Mouse (Mus musculus) lung, embryonic 15.5 days (tissue): Measurements from ENCODE around the gene Scaf8. TPM values are rescaled to one million over a fixed set of nuclear protein-coding genes. Genes with fewer than 3 reads are reported as not detected.
"Not testable (repeated sequence)": the region's sequence is repeated elsewhere in the genome, so short reads cannot be mapped to it uniquely, and the experiment has no call there.

ENCODE experiments used
- ATAC-seq: fragments of 200-750 bp; cut with Nextera tagmentation; 2 replicates; pipeline ENCODE4 v1.8.0; 2017; ENCODE audit warnings: moderate number of reproducible peaks, borderline replicate concordance; ENCODE audit not compliant: low FRiP score, low TSS enrichment; ENCODE audit errors: extremely low read depth
- H3K27ac ChIP-seq: fragments of 300-500 bp; sonication (generic); 2 replicates; pipeline ENCODE4 v1.5.1; 2015; ENCODE audit warnings: moderate library complexity, mild to moderate bottlenecking, inconsistent platforms
- H3K27me3 ChIP-seq: fragments of 300-500 bp; sonication (generic); 2 replicates; pipeline ENCODE4 v1.6.1; 2015; ENCODE audit warnings: inconsistent platforms
- H3K36me3 ChIP-seq: fragments of 300-500 bp; sonication (generic); 2 replicates; pipeline ENCODE4 v1.6.1; 2015; ENCODE audit warnings: inconsistent platforms
- H3K4me1 ChIP-seq: fragments of 300-500 bp; sonication (generic); 2 replicates; pipeline ENCODE4 v1.6.1; 2015; ENCODE audit warnings: inconsistent platforms
- H3K4me2 ChIP-seq: fragments of 300-500 bp; sonication (generic); 2 replicates; pipeline ENCODE4 v1.6.1; 2015; ENCODE audit warnings: inconsistent platforms, mild to moderate bottlenecking, moderate library complexity
- H3K4me3 ChIP-seq: fragments of 300-500 bp; sonication (generic); 2 replicates; pipeline ENCODE4 v1.5.1; 2015; ENCODE audit warnings: mild to moderate bottlenecking, inconsistent platforms
- H3K9ac ChIP-seq: fragments of 300-500 bp; sonication (generic); 2 replicates; pipeline ENCODE4 v1.6.1; 2015; ENCODE audit warnings: inconsistent platforms
- H3K9me3 ChIP-seq: fragments of 300-500 bp; sonication (generic); 2 replicates; pipeline ENCODE4 v1.6.1; 2016; ENCODE audit warnings: inconsistent platforms
- WGBS: fragments of 180-500 bp; shearing (Covaris S2); methylation state at CpG from one replicate; pipeline ENCODE4 v1.1.7; 2015; 5-methylcytosine and 5-hydroxymethylcytosine counted together
- polyA plus RNA-seq: library from polyadenylated mRNA; unstranded; fragments of >200 nt; fragmentation: Nextera tagmentation; extraction: Ambion mirVana; gene quantifications from 2 replicates; pipeline ENCODE4 v1.2.1, GENCODE M21; 2015

The Scaf8 gene
- polyA plus RNA-seq, result 18.4 and 19.4 TPM in 2 replicates

GRCm38 (mm10) chr17:3114720-3115379, at the start of gene Scaf8:
TSS of gene Scaf8 (plus strand) at chr17:3114972.
- H3K36me3 ChIP-seq, result no peaks in the 10 kb centered on the region

GRCm38 (mm10) chr17:3075166-3075872, 39.5 kb upstream of the Scaf8 start:
- no peak for ATAC-seq
- Histone ChIP-seq H3K4me1 (no peaks in the 10 kb centered on the region), H3K36me3 (peaks cover 49% of the 10 kb centered on the region), H3K4me3 (no peak overlapping the region), H3K4me2 (no peak overlapping the region), H3K27me3 (no peaks in the 10 kb centered on the region), H3K27ac (no peak overlapping the region), H3K9me3 (no peaks in the 10 kb centered on the region; the same call in 1 of the 2 replicates), H3K9ac (no peak overlapping the region)
- 87% methylated on average over 9 of the region's 9 CpGs for WGBS

More at GRCm38 (mm10) chr17:3114720-3115379, at the start of gene Scaf8:
- Histone ChIP-seq H3K4me1 (peaks cover 15% of the 10 kb centered on the region), H3K9me3 (no peaks in the 10 kb centered on the region), H3K27ac (peak within 1 kb of the TSS; percentile 100), H3K27me3 (no peaks in the 10 kb centered on the region), H3K4me2 (peak within 1 kb of the TSS; percentile 70), H3K9ac (peak within 1 kb of the TSS; percentile 91), H3K4me3 (peak within 1 kb of the TSS; percentile 93)
- under 1% methylated on average over 70 of the region's 91 CpGs for WGBS
- ATAC-seq, result peak; percentile 95

- H3K27me3 ChIP-seq, result no peaks in the 10 kb centered on the region
- no peak for ATAC-seq
- no peak overlapping the region for H3K27ac ChIP-seq
- H3K4me3 ChIP-seq, result no peak overlapping the region
- no peak overlapping the region for H3K4me2 ChIP-seq
- peaks cover 44% of the 10 kb centered on the region for H3K36me3 ChIP-seq
- H3K4me1 ChIP-seq, result no peaks in the 10 kb centered on the region
- 95% methylated on average over 4 of the region's 4 CpGs for WGBS
- H3K9ac ChIP-seq, result no peak overlapping the region
- no peaks in the 10 kb centered on the region; the same call in 1 of the 2 replicates for H3K9me3 ChIP-seq
Measured at GRCm38 (mm10) chr17:3075873-3076245, 38.9 kb upstream of the Scaf8 start.

GRCm38 (mm10) chr17:3077936-3078335, 36.8 kb upstream of the Scaf8 start:
- peaks cover 27% of the 10 kb centered on the region for H3K36me3 ChIP-seq
- not testable (repeated sequence) for H3K9me3 ChIP-seq, H3K4me1 ChIP-seq, H3K27me3 ChIP-seq, H3K27ac ChIP-seq, H3K9ac ChIP-seq, ATAC-seq, H3K4me2 ChIP-seq, H3K4me3 ChIP-seq
- whole genome bisulfite sequencing, result 79% methylated on average over 9 of the region's 9 CpGs

GRCm38 (mm10) chr17:3080587-3081349, 34.0 kb upstream of the Scaf8 start:
- H3K9ac ChIP-seq, H3K4me1 ChIP-seq, H3K4me2 ChIP-seq, H3K9me3 ChIP-seq, H3K36me3 ChIP-seq, H3K27ac ChIP-seq, H3K27me3 ChIP-seq, H3K4me3 ChIP-seq, ATAC-seq: not testable (repeated sequence)
- WGBS, result 79% methylated on average over 7 of the region's 9 CpGs

GRCm38 (mm10) chr17:3081512-3082100, 33.2 kb upstream of the Scaf8 start:
- not testable (repeated sequence) for H3K9ac ChIP-seq, H3K4me1 ChIP-seq, H3K4me2 ChIP-seq, H3K27me3 ChIP-seq, H3K36me3 ChIP-seq, H3K9me3 ChIP-seq, H3K27ac ChIP-seq, H3K4me3 ChIP-seq
- WGBS, result 80% methylated on average over 3 of the region's 3 CpGs
- ATAC-seq, result peak; percentile 47

GRCm38 (mm10) chr17:3082125-3082755, 32.5 kb upstream of the Scaf8 start:
- H3K36me3 ChIP-seq, H3K9ac ChIP-seq, H3K27me3 ChIP-seq, H3K4me1 ChIP-seq, H3K9me3 ChIP-seq, H3K4me3 ChIP-seq, H3K27ac ChIP-seq: not testable (repeated sequence)
- peak overlapping the region; percentile 49; the same call in 1 of the 2 replicates for H3K4me2 ChIP-seq
- 79% methylated on average over 7 of the region's 9 CpGs for WGBS
- peak; percentile 67 for ATAC-seq

- not testable (repeated sequence) for H3K27me3 ChIP-seq, H3K27ac ChIP-seq, H3K9me3 ChIP-seq, H3K36me3 ChIP-seq, ATAC-seq, H3K9ac ChIP-seq, H3K4me1 ChIP-seq
- 6% methylated on average over 24 of the region's 25 CpGs for WGBS
- peak overlapping the region; percentile 58 for H3K4me3 ChIP-seq
- H3K4me2 ChIP-seq, result peak overlapping the region; percentile 49
Measured at GRCm38 (mm10) chr17:3082756-3083749, 31.7 kb upstream of the Scaf8 start.

GRCm38 (mm10) chr17:3083886-3084550, 30.8 kb upstream of the Scaf8 start:
- Histone ChIP-seq H3K4me2 (peak overlapping the region; percentile 80), H3K27me3 (no peaks in the 10 kb centered on the region), H3K9me3 (0 out of 2 replicates have a peak, but pooled peaks cover 3% of the 10 kb centered on the region), H3K4me3 (peak overlapping the region; percentile 58), H3K4me1 (no peaks in the 10 kb centered on the region), H3K9ac (peak overlapping the region; percentile 70), H3K27ac (peak overlapping the region; percentile 95), H3K36me3 (no peaks in the 10 kb centered on the region)
- peak; percentile 77 for ATAC-seq
- under 1% methylated on average over 40 of the region's 40 CpGs for WGBS

GRCm38 (mm10) chr17:3084551-3084930, 30.2 kb upstream of the Scaf8 start:
- Histone ChIP-seq H3K4me1 (no peaks in the 10 kb centered on the region), H3K4me2 (peak overlapping the region; percentile 80), H3K4me3 (peak overlapping the region; percentile 58), H3K27me3 (no peaks in the 10 kb centered on the region), H3K36me3 (no peaks in the 10 kb centered on the region), H3K9ac (peak overlapping the region; percentile 70), H3K27ac (peak overlapping the region; percentile 95), H3K9me3 (0 out of 2 replicates have a peak, but pooled peaks cover 3% of the 10 kb centered on the region)
- 0% methylated on average over 31 of the region's 31 CpGs for WGBS
- ATAC-seq, result peak; percentile 17
